Mouse (Mus musculus) bone marrow macrophage, adult 2 months (primary cell): ENCODE results near the gene Anxa9. TPM values are rescaled to one million over a fixed set of nuclear protein-coding genes. Genes with fewer than 3 reads are reported as not detected.

Experiments used
- H3K27ac ChIP-seq: 2 replicates; pipeline ENCODE4 v1.5.1; 2012; ENCODE audit warnings: low read depth, low read length; ENCODE audit not compliant: insufficient read depth
- H3K4me1 ChIP-seq: 2 replicates; pipeline ENCODE4 v1.6.1; 2012; ENCODE audit warnings: low read length; ENCODE audit not compliant: control insufficient read depth, insufficient read depth
- H3K4me3 ChIP-seq: 2 replicates; pipeline ENCODE4 v1.5.1; 2012; ENCODE audit warnings: mild to moderate bottlenecking, low read length, moderate library complexity; ENCODE audit not compliant: insufficient read depth
- CTCF ChIP-seq: IDR thresholded peaks from 2 replicates; pipeline ENCODE4 v1.5.1; 2012; ENCODE audit warnings: low read depth, mild to moderate bottlenecking, low read length, moderate library complexity
- POLR2A ChIP-seq: IDR thresholded peaks from 2 replicates; pipeline ENCODE4 v1.6.1; 2012; ENCODE audit warnings: mild to moderate bottlenecking, low read depth, low read length, borderline replicate concordance
- polyA plus RNA-seq: library from polyadenylated mRNA; stranded (reverse); fragments of >200 nt; gene quantifications from 2 replicates; pipeline ENCODE4 v1.2.4, GENCODE M21; 2012; ENCODE audit not compliant: missing spikeins, insufficient read depth, insufficient read length

Gene Anxa9
- polyA plus RNA-seq, 1 experiment, result 11.1 TPM

DNA sequence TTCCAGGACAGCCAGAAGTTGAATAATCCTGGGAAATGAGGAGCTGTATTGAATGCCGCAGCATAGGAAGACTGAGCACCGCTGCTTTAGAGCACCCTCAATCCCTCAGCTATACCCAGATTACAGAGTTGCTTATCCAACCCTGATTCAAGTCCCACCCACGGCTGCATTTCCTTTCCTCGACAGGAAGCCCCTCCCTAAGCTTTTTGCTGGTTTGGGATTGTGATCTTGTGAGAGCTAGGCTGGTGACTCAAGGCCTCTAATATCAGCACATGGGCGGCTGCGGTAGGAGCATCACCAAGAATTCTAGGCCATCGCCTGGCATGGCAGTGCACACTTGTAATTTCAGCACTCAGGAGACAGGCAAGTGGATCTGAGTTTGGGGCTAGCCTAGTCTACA is 20.5 kb downstream of the Anxa9 start:
- Histone ChIP-seq H3K27ac (peak overlapping the region; percentile 86), H3K4me3 (peak overlapping the region; percentile 75), H3K4me1 (peaks cover 36% of the 10 kb centered on the region)
- TF ChIP-seq POLR2A, result no peak
- no peak for TF ChIP-seq CTCF

DNA sequence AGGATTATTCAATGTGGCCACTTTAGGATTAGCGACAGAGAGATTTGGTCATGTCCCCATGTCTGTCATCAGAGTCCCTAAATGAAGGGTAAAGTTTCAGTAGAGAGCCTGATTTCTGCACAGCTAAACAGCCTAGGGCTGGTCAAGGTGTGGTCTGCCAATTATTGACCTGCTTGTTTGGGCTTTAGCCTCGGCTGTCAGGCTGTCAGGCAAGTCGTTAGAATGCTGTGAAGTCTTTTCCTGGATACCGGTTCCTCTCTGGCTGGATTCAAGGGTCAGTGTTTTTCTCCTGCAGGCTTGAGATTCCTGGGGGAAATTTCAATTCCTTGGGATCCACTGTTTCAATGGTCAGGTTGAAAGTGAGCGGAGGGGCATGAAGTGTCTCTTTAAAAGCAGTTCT is 21.0 kb downstream of the Anxa9 start:
- Histone ChIP-seq H3K4me3 (peak overlapping the region; percentile 75), H3K4me1 (peaks cover 34% of the 10 kb centered on the region), H3K27ac (peak overlapping the region; percentile 86)
- TF ChIP-seq POLR2A (no peak), CTCF (no peak)

DNA sequence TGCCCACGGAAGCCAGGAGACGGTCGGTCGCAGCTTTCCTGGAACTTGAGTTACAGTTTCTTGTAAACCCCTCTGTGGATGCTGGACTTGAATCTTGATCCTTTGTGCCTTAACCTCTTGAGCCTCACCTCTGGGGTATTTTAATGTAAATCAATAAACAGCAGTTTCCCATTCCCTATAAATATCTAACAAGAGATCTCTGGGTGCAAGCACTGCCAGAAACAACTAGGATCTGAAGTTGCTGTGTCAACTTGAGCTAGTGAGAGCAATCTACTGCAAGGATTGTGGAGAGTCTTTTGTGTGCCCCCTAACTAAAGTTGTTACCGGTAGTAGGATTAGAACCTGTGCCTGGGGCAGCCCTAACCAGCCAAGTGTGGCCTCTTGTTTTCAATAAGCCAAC is 21.6 kb downstream of the Anxa9 start:
- Histone ChIP-seq H3K4me3 (no peak overlapping the region), H3K4me1 (peaks cover 38% of the 10 kb centered on the region), H3K27ac (no peak overlapping the region)
- TF ChIP-seq POLR2A (no peak), CTCF (no peak)

DNA sequence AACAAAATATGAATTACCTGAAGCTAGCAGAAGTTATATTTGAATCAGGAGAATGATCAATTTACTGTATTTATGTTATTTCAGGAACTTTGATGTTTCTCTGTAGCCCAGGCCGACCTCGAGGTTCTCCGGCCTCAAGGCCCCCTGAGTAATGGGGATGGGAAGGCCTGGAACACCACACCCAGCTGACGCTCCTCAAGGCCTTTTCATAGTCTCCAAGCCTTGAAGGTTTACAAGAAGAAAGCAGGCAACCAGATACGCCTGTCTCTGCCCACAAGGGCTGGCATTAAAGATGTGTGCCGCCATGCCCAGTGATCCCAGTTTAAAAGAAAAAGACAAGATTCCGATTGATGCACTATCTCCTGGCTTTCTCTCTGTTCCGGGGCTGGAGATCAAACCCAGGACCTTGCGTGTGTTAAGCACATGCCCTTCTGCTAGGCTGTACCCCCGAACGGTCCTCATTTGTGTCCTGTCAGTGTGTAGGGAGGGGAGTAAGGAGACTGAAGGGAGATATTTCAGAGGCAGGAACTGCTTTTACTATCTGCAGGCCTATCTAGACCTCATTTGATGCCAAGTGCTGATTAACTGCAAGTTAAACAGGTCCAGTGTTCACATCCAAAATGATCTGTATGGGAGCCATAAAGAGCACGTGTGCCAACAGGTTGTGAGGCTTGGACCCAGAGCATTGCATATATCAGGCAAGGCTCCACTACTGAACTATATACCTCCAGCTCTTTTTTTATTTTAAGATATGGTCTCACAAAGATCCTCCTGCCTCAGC is 22.3 kb downstream of the Anxa9 start:
- Histone ChIP-seq H3K4me1 (peaks cover 41% of the 10 kb centered on the region), H3K27ac (no peak overlapping the region), H3K4me3 (peak overlapping the region; percentile 82; the same call in 1 of the 2 replicates)
- TF ChIP-seq POLR2A (no peak), CTCF (no peak)

DNA sequence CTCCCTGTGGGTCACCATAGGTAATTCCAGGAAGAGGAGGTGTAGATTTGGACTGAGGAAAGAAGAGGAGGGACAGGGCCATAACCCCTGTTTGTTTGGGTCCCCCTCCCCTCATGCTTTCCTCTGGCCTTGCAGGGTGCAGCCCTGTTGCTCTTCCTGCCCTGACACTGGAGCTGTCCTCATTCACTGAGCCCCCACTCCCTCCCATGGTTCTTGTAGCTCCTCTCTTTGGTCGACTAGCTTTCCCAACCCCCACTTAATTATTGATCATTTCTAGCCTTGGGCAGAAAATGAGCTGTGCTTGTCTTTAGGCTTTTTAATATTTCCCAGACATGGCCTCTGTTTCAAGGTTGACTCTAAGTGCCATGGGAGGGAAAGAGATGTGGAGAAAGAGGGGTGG is 22.9 kb downstream of the Anxa9 start:
- TF ChIP-seq POLR2A, result no peak
- TF ChIP-seq CTCF, result no peak
- Histone ChIP-seq H3K4me1 (peaks cover 40% of the 10 kb centered on the region), H3K4me3 (peak overlapping the region; percentile 82), H3K27ac (peak overlapping the region; percentile 89)

DNA sequence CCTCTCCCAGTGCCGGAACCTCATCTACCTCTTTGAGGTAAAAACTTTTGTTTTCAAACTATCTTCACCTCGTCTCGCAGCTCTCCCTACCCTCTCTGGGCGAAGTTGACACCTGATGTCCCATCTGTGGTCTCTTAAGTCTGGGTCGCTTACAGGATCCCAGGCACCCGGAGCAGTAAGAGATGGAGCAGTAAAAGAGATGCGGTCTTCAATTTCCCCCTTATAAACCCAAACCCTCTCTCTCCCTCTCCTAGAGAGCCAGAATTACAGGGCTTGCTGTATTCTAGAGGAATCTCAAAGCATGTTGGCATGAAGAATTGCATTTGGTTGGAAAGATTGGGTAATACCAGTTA is 23.4 kb downstream of the Anxa9 start:
- H3K27ac ChIP-seq, result peak overlapping the region; percentile 89
- TF ChIP-seq POLR2A (no peak), CTCF (no peak)
- H3K4me3 ChIP-seq, result peak overlapping the region; percentile 82
- H3K4me1 ChIP-seq, result peaks cover 41% of the 10 kb centered on the region

DNA sequence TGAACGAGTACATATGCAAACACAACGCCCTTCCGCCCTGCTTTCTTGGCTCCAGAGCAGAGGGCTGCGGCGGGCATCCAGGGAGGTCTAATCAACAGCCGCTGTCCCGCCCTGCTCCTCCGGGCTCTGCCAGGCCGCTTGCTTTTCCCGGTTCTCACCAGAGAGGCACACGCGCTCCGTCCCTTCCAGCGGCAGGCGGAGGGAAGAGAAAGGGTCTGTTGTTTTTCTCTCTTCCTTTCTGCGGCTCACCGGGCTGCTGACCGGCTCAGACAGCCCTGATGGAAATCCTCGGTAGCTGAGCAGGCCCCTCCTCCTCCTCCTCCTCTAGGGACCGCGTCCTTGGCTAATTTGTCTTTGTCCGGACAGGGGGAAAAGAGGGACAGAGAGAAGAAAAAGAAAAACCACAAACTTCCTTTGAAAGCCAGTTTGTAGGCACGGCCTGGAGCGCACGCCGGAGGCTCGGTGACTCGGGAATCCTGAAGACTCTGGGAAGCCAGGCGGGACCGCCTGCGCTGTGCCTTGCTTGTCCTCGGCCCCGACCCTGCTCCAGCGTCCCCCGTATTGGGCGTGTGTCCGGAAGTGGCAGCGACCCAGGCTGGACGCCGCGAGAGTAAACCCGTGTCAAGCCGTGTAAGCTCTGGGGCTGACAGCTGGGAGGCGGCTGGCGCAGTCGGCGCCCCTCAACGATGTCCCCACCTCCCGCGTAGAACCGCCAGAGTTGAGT is 23.9 kb downstream of the Anxa9 start:
- H3K4me1 ChIP-seq, result peaks cover 42% of the 10 kb centered on the region
- H3K4me3 ChIP-seq, result peak overlapping the region; percentile 82
- no peak for TF ChIP-seq CTCF
- peak overlapping the region; percentile 89 for H3K27ac ChIP-seq

DNA sequence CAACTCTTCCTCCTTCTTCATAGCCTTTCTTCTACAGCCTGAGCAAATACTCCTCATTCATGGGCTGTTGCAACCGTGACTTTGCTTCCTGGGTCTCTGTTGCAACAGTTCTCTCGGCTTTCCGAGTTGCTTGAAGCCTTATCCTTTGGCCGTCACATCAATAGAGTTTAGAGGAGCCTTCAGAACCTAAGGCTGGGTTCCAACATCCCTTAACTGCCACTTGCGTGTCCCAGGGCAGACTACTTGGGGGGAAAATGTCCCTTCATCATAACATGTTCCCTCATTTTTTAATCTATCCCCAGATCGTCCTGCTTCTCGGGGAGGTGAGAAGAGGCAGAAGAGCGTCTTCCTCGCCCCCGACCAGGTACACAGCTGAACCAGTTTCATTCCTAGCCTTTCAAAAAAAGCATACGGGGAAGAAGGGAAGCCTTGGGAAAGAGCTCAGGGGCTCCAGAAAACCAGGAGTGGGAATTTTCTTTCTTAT is 24.6 kb downstream of the Anxa9 start:
- Histone ChIP-seq H3K4me1 (peaks cover 38% of the 10 kb centered on the region), H3K4me3 (peak overlapping the region; percentile 82), H3K27ac (peak overlapping the region; percentile 89)
- no peak for TF ChIP-seq POLR2A
- TF ChIP-seq CTCF, result no peak

DNA sequence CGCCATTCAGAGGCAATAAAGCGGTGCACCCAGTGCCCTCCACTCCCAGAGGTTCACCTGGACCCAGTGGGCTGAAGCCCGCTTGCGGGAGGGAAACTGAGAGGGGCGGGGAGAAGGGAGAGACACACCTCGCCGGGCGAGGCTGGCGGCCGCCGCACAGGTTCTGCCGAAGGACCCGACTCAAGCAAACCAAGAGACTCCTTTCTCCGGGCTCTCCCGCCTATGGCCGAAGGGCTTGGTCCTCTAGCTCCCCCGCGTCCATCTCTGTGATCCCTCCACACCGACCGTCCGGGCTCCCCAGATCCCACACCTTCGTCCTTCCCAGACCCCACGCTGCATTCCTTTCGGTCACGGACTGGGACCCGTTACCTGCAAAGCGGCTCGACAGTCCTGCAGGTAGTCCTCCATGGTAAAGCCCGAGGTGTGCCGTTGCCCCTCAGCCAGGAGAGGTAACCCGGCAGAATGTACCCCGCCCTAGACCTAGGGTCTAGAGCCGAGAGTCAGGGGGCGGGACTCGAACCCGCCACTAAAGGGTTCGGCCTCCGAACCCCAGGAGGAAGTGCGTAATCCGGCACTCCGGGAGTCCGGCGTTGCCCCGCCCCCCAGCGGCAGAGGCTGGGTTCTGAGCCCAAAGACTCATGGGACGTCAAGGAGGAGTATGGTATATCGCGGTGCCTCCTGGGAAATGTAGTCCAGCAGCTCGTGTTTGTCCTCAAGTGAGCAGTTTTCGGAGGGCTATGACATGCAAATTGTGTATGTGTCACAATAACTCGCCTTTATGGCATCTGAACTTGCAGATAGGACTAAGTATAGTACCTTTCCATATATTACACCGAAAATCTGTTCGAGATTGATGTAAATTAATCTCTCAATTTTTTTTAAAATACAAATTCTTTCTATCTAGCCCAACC is 25.5 kb downstream of the Anxa9 start, which contains the start of the genes Mindy1 and Prune1:
Gene Mindy1, plus strand, starts transcription at position 130 of the 911 bp plus-strand sequence.
Gene Prune1, minus strand, starts transcription at position 861 of the 911 bp plus-strand sequence.
- Histone ChIP-seq H3K4me1 (peaks cover 46% of the 10 kb centered on the region), H3K27ac (peak within 1 kb of the TSS; percentile 89), H3K4me3 (peak within 1 kb of the TSS; percentile 82)
- TF ChIP-seq POLR2A (no peak), CTCF (no peak)
